Mouse (Mus musculus) embryonic facial prominence, embryonic 13.5 days (tissue): ENCODE measurements around the gene Adgrg1. TPM values are rescaled to one million over a fixed set of nuclear protein-coding genes. Genes with fewer than 3 reads are reported as not detected.

Experiments used
- ATAC-seq: fragments of 200-750 bp; cut with Nextera tagmentation; 2 replicates; pipeline ENCODE4 v1.8.0; 2017; ENCODE audit warnings: low read depth; ENCODE audit not compliant: insufficient number of reproducible peaks, insufficient read depth, low FRiP score, low TSS enrichment
- H3K27ac ChIP-seq: fragments of 300-500 bp; sonication (generic); 2 replicates; pipeline ENCODE4 v1.5.1; 2015; ENCODE audit warnings: moderate library complexity, mild to moderate bottlenecking, inconsistent platforms
- H3K27me3 ChIP-seq: fragments of 300-500 bp; sonication (generic); 2 replicates; pipeline ENCODE4 v1.6.1; 2015; ENCODE audit warnings: mild to moderate bottlenecking, inconsistent platforms
- H3K36me3 ChIP-seq: fragments of 300-500 bp; sonication (generic); 2 replicates; pipeline ENCODE4 v1.6.1; 2015; ENCODE audit warnings: mild to moderate bottlenecking, inconsistent platforms
- H3K4me1 ChIP-seq: fragments of 300-500 bp; sonication (generic); 2 replicates; pipeline ENCODE4 v1.6.1; 2015; ENCODE audit warnings: inconsistent platforms
- H3K4me2 ChIP-seq: fragments of 300-500 bp; sonication (generic); 2 replicates; pipeline ENCODE4 v1.6.1; 2015; ENCODE audit warnings: moderate library complexity, mild to moderate bottlenecking, inconsistent platforms
- H3K4me3 ChIP-seq: fragments of 300-500 bp; sonication (generic); 2 replicates; pipeline ENCODE4 v1.5.1; 2015; ENCODE audit warnings: mild to moderate bottlenecking, inconsistent platforms
- H3K9ac ChIP-seq: fragments of 300-500 bp; sonication (generic); 2 replicates; pipeline ENCODE4 v1.6.1; 2015; ENCODE audit warnings: mild to moderate bottlenecking, inconsistent platforms
- H3K9me3 ChIP-seq: fragments of 300-500 bp; sonication (generic); 2 replicates; pipeline ENCODE4 v1.6.1; 2016; ENCODE audit warnings: inconsistent platforms
- WGBS: fragments of 180-500 bp; shearing (Covaris S2); methylation state at CpG from one replicate; pipeline ENCODE4 v1.1.7; 2015; ENCODE audit warnings: mixed read lengths; 5-methylcytosine and 5-hydroxymethylcytosine counted together
- polyA plus RNA-seq: library from polyadenylated mRNA; unstranded; fragments of >200 nt; fragmentation: Nextera tagmentation; extraction: Ambion mirVana; gene quantifications from 2 replicates; pipeline ENCODE4 v1.2.1, GENCODE M21; 2015

The Adgrg1 gene
- polyA plus RNA-seq, 1 experiment from 2014 or later: 18.4 TPM

GRCm38 (mm10) chr8:95046982-95047381, 72.4 kb downstream of the Adgrg1 start:
- Histone ChIP-seq H3K27ac (no peak overlapping the region), H3K4me1 (no peaks in the 10 kb centered on the region), H3K27me3 (no peaks in the 10 kb centered on the region), H3K36me3 (no peaks in the 10 kb centered on the region), H3K4me3 (no peak overlapping the region), H3K9ac (no peak overlapping the region), H3K4me2 (no peak overlapping the region), H3K9me3 (no peaks in the 10 kb centered on the region)
- ATAC-seq: no peak
- WGBS: 54% methylated on average over 3 of the region's 3 CpGs

- no peaks in the 10 kb centered on the region for H3K27me3 ChIP-seq
- 69% methylated on average over 6 of the region's 6 CpGs for WGBS
- no peaks in the 10 kb centered on the region for H3K4me1 ChIP-seq
- no peaks in the 10 kb centered on the region for H3K9me3 ChIP-seq
- no peak overlapping the region for H3K9ac ChIP-seq
- no peaks in the 10 kb centered on the region for H3K36me3 ChIP-seq
- H3K4me2 ChIP-seq: no peak overlapping the region
- no peak overlapping the region for H3K27ac ChIP-seq
- no peak overlapping the region for H3K4me3 ChIP-seq
- no peak for ATAC-seq
Measured at GRCm38 (mm10) chr8:95047884-95048680, 73.5 kb downstream of the Adgrg1 start.

DNA sequence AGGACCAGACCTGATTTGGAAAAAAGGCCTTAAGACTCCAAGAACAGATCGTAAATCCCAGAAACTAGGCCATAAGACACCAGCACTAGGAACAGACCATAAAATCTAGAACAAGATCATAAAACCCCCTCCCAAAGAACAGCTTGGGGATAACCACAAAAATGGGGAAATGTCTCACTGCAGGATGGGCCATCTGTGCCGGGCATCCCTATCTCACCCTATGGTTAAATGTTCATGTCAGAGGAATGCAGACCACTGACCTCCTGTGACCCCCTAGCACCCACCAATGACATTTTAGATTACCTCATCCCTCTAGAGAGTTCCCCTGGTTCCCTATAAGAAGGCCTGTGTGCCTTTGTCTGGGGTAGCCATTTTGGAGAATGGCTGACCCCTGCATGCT, 75.1 kb downstream of the Adgrg1 start:
- Histone ChIP-seq H3K4me2 (no peak overlapping the region), H3K4me1 (no peaks in the 10 kb centered on the region), H3K9ac (no peak overlapping the region), H3K27me3 (no peaks in the 10 kb centered on the region), H3K36me3 (no peaks in the 10 kb centered on the region), H3K27ac (no peak overlapping the region), H3K9me3 (no peaks in the 10 kb centered on the region), H3K4me3 (no peak overlapping the region)
- ATAC-seq: no peak
- WGBS: 71% methylated on average over 2 of the region's 2 CpGs

- Histone ChIP-seq H3K36me3 (no peaks in the 10 kb centered on the region), H3K27ac (no peak overlapping the region), H3K4me2 (no peak overlapping the region), H3K4me3 (no peak overlapping the region), H3K4me1 (no peaks in the 10 kb centered on the region), H3K27me3 (no peaks in the 10 kb centered on the region), H3K9ac (no peak overlapping the region), H3K9me3 (no peaks in the 10 kb centered on the region)
- 55% methylated on average over 6 of the region's 6 CpGs for WGBS
- no peak for ATAC-seq
Measured at GRCm38 (mm10) chr8:95054438-95054837, 79.9 kb downstream of the Adgrg1 start.

DNA sequence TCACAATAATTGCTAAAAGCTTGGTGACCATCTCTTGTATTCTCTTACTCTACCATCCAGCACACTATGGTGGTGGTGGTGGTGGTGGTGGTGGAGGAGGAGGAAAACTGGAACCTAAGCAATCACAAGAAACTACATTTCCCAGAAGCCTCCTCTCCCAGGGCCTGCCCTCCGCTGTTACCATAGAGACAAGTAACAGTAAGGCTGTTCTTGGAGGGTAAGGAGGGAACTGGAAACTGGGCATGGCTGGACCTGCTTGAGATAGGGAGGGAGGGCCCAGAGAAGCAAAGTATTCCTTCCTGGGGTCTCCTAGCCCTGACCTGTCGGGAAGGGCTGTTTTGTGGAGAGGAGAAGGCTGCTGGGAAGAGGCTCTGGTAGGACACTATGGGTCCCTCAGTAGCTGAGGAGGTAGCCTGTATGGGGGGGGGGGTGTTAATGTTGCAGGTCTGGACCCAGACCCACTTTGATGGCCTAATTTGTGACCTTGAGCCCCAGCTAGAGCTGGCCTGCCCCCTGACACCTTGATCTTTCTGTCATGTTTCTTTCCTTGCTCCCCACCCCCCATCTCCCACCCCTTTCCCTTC, 80.5 kb downstream of the Adgrg1 start, which contains the start of gene Drc7:
Gene Drc7, plus strand, starts transcription at position 177 of the 584 bp plus-strand sequence.
- peak; percentile 62; the same call in 1 of the 2 replicates for ATAC-seq

DNA sequence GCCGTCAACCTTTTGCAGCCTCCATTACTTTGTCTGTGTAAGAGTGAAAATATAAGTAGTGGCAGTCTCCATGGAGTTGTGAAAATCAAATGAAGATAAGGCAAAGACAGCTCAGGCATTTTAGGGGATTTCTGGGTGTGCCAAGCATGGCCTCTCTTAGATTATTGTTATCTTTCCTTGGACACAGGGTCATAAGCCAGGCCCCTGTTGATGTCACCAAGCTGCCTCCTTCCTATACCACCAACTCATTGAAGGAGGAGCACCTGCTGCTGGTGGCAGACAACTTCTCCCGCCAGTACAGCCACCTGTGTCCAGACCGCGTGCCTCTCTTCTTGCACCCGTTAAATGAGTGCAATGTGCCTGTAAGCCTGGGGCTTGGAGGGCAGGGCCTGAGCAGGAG, 81.9 kb downstream of the Adgrg1 start:
- Histone ChIP-seq H3K4me1 (no peaks in the 10 kb centered on the region), H3K27me3 (no peaks in the 10 kb centered on the region), H3K9me3 (no peaks in the 10 kb centered on the region), H3K4me2 (no peak overlapping the region), H3K36me3 (no peaks in the 10 kb centered on the region), H3K9ac (no peak overlapping the region), H3K27ac (no peak overlapping the region), H3K4me3 (no peak overlapping the region)
- ATAC-seq: no peak
- 80% methylated on average over 5 of the region's 5 CpGs for WGBS

More for the DNA sequence above, 80.5 kb downstream of the Adgrg1 start, which contains the start of gene Drc7:
- H3K27ac ChIP-seq: no peak within 1 kb of the TSS
- H3K27me3 ChIP-seq: no peaks in the 10 kb centered on the region
- no peak within 1 kb of the TSS for H3K4me2 ChIP-seq
- 21% methylated on average over 2 of the region's 2 CpGs for WGBS
- H3K36me3 ChIP-seq: no peaks in the 10 kb centered on the region
- H3K4me3 ChIP-seq: no peak within 1 kb of the TSS
- H3K9me3 ChIP-seq: no peaks in the 10 kb centered on the region
- no peaks in the 10 kb centered on the region for H3K4me1 ChIP-seq
- H3K9ac ChIP-seq: no peak within 1 kb of the TSS

DNA sequence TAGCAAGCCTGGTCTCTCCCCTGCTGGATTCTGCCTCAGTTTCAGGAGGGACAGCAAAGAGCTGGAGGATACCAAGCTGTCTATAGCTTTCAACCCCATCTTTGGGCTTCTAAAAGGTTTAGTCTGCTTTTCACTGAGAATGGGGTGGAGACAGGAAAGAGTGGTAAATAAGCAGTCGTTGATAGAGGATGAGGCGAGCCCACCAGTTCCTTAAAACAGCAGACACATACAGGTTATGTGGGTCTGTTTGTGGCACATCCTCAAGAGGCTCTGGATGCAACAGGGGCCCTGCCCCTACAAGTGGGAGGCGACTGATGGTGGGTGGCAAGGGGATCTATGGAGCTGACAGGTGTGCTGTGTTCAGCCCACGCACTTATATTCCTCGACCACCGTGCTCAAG, 84.1 kb downstream of the Adgrg1 start:
- H3K36me3 ChIP-seq: no peaks in the 10 kb centered on the region
- no peaks in the 10 kb centered on the region for H3K9me3 ChIP-seq
- H3K27me3 ChIP-seq: no peaks in the 10 kb centered on the region
- H3K9ac ChIP-seq: no peak overlapping the region
- H3K4me1 ChIP-seq: no peaks in the 10 kb centered on the region
- ATAC-seq: no peak
- no peak overlapping the region for H3K27ac ChIP-seq
- no peak overlapping the region for H3K4me3 ChIP-seq
- WGBS: 76% methylated on average over 6 of the region's 6 CpGs
- H3K4me2 ChIP-seq: no peak overlapping the region

DNA sequence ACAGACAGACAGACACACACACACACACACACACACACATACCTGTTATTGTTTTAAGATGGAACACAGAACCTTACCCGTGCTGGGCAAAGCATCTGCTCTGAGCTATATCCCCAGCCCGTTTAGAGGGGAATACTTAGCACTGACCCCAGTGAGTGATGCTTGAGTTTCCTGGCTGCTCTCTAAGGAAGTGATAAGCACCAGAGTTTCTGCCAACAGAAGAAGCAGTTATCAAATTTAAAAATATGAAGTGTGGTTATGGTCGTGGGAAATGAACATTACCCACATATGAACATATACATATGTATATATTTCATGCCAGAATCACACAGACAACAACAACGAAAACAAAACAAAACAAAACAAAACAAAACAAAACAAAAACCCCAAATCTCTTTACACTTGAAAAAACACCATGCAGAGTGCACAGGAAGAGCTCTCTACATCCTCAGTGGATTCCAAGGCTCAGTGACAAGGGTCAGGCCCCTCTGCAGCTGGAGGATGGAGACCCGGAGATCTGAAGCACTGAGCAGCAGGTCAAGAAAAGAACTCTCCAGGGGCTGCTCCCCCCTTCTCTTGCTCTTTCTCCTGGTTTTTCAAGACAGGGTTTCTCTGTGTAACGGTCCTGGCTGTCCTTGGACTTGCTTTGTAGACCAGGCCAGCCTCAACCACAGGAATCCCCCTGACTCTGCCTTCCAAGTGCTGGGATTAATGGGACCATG, 85.4 kb downstream of the Adgrg1 start:
- no peaks in the 10 kb centered on the region for H3K9me3 ChIP-seq
- ATAC-seq: no peak
- H3K4me3 ChIP-seq: no peak overlapping the region
- H3K4me2 ChIP-seq: no peak overlapping the region
- H3K4me1 ChIP-seq: no peaks in the 10 kb centered on the region
- H3K27ac ChIP-seq: no peak overlapping the region
- H3K27me3 ChIP-seq: no peaks in the 10 kb centered on the region
- H3K9ac ChIP-seq: no peak overlapping the region
- WGBS: 72% methylated on average over 6 of the region's 6 CpGs
- no peaks in the 10 kb centered on the region for H3K36me3 ChIP-seq

Other genes starting within 250 kb of the Adgrg1 start
- gene Ccl22, start 229.2 kb upstream of the Adgrg1 start, polyA plus RNA-seq: not detected in 2 replicates
- 7.8 and 9.8 TPM in 2 replicates for gene Cx3cl1, start 202.7 kb upstream of the Adgrg1 start, polyA plus RNA-seq
- gene Ccl17, start 164.3 kb upstream of the Adgrg1 start, polyA plus RNA-seq: not detected in 2 replicates
- 61.8 and 65.9 TPM in 2 replicates for gene Coq9, start 136.4 kb upstream of the Adgrg1 start, polyA plus RNA-seq
- gene Ciapin1, start 136.4 kb upstream of the Adgrg1 start, polyA plus RNA-seq: 109 and 123 TPM in 2 replicates
- gene Polr2c, start 117.3 kb upstream of the Adgrg1 start, polyA plus RNA-seq: 152 and 159 TPM in 2 replicates
- gene Dok4, start 98.4 kb upstream of the Adgrg1 start, polyA plus RNA-seq: 23.2 and 23.7 TPM in 2 replicates
- 38.0 and 40.7 TPM in 2 replicates for gene Ccdc102a, start 56.7 kb upstream of the Adgrg1 start, polyA plus RNA-seq
- gene Adgrg5, start 51.1 kb upstream of the Adgrg1 start, polyA plus RNA-seq: 0.07 and 0.12 TPM in 2 replicates
- 2.1 and 2.8 TPM in 2 replicates for gene Adgrg3, start 42.9 kb downstream of the Adgrg1 start, polyA plus RNA-seq
- gene Drc7, start 80.4 kb downstream of the Adgrg1 start, polyA plus RNA-seq: 0.32 TPM in 1 of 2 replicates, not detected in the other
- 24.7 and 27.5 TPM in 2 replicates for gene Katnb1, start 106.4 kb downstream of the Adgrg1 start, polyA plus RNA-seq
- gene Kifc3, start 228.1 kb downstream of the Adgrg1 start, polyA plus RNA-seq: 10.6 and 12.2 TPM in 2 replicates